Mouse (Mus musculus) granulocyte monocyte progenitor cell, adult 5-6 weeks (primary cell): ENCODE results near the gene Ccr1. TPM values are rescaled to one million over a fixed set of nuclear protein-coding genes. Genes with fewer than 3 reads are reported as not detected.
"Not testable (repeated sequence)": the region's sequence is repeated elsewhere in the genome, so short reads cannot be mapped to it uniquely, and the experiment has no call there.

Experiments used
- ATAC-seq: replicated peaks from 2 replicates; pipeline ENCODE4 v1.8.0; 2016; ENCODE audit warnings: mild to moderate bottlenecking, moderate TSS enrichment, inconsistent platforms; ENCODE audit not compliant: poor library complexity, severe bottlenecking
- total RNA-seq, 2 experiments: library from RNA; stranded (forward) in 1 of 2; stranded (reverse) in 1 of 2; fragments of 200-712, 200-1000 nt in 1 of 2; fragments of >200 nt in 1 of 2; fragmentation: Nextera tagmentation in 1 of 2; gene quantifications; 2 replicates each; pipeline ENCODE4 v1.2.3; 2014 to 2017

Ccr1 gene
- total RNA-seq, 2 experiments from 2014 or later: 3.8 to 5.6 TPM

DNA sequence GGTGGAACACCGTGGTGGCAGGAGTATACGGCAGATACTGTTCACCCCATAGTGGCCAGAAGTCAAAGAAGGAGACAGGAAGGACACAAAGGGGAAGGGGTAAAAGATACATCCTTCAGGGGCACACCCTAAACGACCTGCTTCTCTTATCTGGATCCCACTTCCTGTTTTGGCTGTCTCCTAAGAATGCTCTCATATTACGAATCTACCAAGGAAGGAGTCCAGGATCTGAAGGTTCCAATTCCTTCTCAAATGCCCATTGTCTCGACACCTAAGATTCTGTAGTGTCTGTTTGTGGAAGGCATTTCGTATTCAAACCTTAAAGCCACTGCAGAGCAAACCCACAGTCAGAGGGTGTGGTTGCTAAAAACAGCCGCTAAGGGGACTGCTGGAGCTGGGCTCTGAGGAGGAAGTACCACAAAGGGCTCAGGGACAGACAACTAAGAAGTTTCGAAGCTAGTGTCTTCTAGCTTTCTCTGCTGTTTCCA, 39.7 kb downstream of the Ccr1 start:
- peak; percentile 17 for ATAC-seq

DNA sequence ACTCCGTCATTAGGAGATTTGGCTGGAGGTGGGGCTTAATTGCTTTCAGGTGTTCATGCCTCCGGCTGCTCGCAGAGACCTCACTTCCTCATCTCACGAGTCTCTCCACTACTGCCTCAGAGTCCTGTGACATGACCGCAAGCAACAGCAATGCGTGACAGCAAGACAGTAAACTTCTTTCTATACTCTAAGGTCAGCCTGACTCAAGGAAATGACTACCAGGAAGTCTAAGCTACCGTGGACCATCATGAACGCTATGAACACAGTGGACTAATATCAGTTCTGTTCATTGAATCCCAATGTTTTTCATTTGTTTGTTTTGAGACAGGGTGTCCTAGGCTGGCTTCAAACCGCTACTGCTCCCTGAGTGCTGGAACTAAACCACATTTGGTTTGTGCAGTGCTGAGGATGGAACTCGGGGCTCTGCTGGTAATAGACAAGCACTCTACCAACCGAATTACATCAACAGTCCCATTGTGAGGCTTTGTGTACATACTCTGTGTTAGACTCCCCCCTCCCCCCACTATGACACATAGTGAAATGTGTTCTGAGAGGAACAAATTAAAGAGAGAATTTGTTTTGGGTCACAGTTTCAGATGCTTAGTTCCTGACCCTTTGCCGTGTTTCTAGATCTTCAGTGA, 40.3 kb downstream of the Ccr1 start:
- ATAC-seq: peak; percentile 21

DNA sequence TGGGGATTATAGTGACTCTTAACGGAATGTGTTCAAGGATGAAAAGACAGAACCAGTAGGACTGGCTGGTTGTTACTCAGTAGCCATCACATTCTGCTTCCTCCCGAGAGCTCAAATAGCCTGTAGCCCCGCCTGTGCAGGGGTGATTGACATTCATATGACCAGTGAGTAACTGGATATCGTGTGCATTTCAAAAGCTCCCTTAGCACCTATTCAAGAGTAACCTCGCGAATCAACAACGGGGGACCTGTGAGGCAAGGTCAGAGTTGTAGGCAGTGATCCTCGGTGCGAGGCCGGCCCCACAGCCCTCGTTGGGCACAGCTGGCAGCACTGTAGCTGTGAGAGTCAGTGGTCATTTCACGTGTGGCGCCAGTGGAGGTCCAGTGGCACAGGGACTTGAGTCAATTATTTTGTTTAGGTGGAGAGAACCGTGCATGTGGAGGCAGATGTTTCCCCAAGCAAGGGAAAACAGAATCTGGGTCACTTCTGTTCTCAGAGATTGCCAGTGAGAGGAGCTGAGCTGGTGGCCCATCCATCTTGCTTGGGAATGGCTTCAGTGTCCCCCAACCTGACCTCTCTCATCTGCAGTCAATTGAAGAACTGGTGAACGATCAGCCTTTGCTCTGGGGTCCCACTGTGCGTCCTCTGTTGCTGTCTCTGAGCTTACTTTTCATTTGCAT, 41.1 kb downstream of the Ccr1 start:
- ATAC-seq: no peak

DNA sequence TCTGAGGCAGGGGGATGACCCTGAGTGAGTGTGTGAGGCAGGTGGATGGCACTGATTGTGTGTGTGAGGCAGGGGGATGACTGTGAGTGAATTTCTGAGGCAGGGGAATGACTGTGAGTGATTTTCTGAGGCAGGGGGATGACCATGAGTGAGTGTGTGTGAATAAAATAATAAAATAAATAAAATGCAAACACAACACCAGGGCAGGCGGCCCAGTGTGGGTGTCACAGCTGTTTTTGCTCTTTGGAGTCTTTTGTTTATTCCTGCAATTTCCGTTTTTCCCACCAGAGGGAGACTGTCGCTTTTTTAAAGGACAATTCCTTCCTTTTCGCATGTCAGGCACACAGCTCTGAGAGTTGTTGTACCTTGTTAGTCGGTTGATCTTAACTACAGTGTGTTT, 42.5 kb downstream of the Ccr1 start:
- not testable (repeated sequence) for ATAC-seq

DNA sequence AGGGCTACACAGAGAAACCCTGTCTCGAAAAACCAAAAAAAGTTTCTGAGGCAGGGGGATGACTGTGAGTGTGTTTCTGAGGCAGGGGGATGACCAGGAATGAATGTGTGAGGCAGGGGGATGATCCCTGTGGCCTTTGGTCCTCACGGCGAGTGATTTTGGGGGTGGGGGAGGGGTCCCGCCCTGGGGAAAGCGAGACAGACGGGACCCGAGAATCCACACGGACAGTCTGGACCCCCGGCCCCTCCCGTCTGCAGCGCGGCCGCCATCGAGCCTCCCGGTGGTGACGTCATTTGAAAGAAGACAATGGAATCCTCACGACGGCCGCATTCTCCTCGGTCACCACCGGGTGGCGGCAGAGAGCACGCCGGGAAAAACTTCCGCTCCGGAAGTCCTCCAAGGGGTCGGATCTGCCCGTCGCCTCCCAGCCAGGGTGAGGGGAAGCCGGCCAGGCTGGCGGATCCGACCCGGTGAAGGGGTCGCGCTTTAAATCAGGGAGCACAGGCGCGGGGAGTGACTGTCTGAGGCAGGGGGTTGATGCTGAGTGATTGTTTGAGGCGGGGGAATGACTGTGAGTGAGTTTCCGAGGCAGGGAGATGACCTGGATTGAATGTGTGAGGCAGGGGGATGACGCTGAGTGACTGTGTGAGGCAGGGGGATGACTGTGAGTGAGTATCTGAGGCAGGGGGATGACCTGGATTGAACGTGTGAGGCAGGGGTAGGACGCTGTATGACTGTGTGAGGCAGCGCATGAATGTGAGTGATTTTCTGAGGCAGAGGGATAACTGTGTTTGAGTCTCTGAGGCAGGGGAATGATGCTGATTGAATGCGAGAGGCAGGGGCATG, 43.2 kb downstream of the Ccr1 start:
- ATAC-seq: peak; percentile 38

DNA sequence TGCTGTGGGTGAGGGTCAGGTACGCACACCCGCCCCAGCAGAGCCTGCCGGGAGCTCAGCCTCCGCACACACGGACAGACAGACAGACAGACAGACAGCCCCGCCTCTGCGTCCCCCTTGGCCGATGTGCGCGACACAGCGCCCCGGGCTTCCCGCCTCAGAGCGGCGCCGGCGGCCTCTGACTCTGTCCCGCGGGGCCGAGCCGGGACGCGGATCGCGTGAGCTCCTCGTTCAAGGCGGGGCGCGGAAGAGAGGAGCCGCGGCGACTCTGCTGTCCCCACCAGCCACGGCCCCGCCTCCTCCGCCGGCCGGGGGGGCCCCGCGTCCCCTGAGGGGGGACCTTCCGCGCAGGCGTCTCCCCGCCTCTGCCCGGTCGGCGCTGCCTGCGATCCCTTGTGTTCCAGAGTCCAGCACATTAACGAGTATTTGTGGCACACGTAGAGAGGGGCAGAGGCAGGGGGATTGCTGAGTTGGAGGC, 43.9 kb downstream of the Ccr1 start:
- peak; percentile 39 for ATAC-seq

DNA sequence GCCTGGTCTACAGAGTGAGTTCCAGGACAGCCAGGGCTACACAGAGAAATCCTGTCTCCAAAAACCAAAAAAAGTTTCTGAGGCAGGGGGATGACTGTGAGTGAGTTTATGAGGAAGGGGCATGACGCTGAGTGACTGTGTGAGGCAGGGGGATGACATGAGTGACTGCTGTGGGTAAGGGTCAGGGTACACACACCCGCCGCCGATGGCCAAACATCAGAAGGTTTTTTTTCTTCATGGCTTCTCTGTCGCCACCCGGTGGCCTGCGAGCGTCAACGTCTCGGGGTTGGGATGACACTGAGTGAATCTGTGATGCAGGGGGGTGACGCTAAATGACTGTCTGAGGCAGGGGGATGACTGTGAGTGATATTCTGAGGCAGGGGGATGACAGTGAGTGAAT, 44.5 kb downstream of the Ccr1 start:
- ATAC-seq: peak; percentile 21

DNA sequence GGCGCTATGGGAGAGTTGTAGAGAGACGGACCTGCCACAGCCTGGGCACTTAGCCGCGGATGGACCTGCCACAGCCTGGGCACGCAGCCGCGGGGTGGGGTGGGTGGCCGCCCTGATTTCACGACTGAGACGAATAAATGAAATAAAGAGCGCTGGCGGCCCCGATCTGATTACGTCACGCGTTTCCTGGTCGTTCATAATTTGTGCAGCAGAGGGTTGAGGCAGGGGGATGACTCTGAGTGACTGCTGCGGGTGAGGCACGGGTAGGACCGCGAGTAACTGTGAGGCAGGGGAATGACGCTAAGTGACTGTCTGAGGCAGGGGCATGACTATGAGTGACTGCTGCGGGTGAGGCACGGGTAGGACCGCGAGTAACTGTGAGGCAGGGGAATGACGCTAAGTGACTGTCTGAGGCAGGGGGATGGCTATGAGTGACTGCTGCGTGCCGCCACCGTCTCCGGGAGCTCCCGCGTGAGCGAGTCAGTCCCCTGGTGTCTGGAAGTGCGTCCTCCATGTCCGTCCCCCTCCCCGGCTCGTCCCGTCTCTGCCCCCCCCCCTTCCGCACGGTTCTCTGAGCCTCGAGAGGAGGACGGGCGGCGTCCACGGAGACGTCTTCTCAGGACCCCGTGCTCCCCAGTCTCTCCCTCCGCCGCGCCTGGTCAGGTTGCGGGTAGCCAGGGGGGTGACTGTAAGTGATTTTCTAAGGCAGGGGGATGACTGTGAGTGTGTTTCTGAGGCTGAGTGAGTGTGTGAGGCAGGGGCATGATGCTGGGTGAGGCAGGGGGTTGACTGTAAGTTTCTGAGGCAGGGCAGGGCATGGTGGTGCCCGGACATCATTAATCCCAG, 45.1 kb downstream of the Ccr1 start:
- peak; percentile 15 for ATAC-seq

Other genes starting within 250 kb of the Ccr1 start
- not detected in 2 replicates for gene Cxcr6, start 162.2 kb downstream of the Ccr1 start, total RNA-seq (2014; fragmentation: Nextera tagmentation)
- not detected in 2 replicates for gene Cxcr6, start 162.2 kb downstream of the Ccr1 start, total RNA-seq (2017)
- gene Fyco1, start 116.8 kb downstream of the Ccr1 start, total RNA-seq (2014; fragmentation: Nextera tagmentation): 19.1 and 28.6 TPM in 2 replicates
- 10.7 and 15.1 TPM in 2 replicates for gene Fyco1, start 116.8 kb downstream of the Ccr1 start, total RNA-seq (2017)
- gene Xcr1, start 106.7 kb downstream of the Ccr1 start, total RNA-seq (2014; fragmentation: Nextera tagmentation): not detected in 2 replicates
- 0.13 TPM in 1 of 2 replicates, not detected in the other for gene Xcr1, start 106.7 kb downstream of the Ccr1 start, total RNA-seq (2017)
- not detected in 2 replicates for gene Ccr1l1, start 9.7 kb upstream of the Ccr1 start, total RNA-seq (2014; fragmentation: Nextera tagmentation)
- gene Ccr1l1, start 9.7 kb upstream of the Ccr1 start, total RNA-seq (2017): not detected in 2 replicates
- gene Ccr3, start 53.3 kb upstream of the Ccr1 start, total RNA-seq (2014; fragmentation: Nextera tagmentation): not detected in 2 replicates
- 0.36 and 0.73 TPM in 2 replicates for gene Ccr3, start 53.3 kb upstream of the Ccr1 start, total RNA-seq (2017)
- 77.9 and 81.0 TPM in 2 replicates for gene Ccr2, start 133.3 kb upstream of the Ccr1 start, total RNA-seq (2014; fragmentation: Nextera tagmentation)
- gene Ccr2, start 133.3 kb upstream of the Ccr1 start, total RNA-seq (2017): 132 and 146 TPM in 2 replicates
- 0.04 and 2.4 TPM in 2 replicates for gene Ccr5, start 152.9 kb upstream of the Ccr1 start, total RNA-seq (2014; fragmentation: Nextera tagmentation)
- gene Ccr5, start 152.9 kb upstream of the Ccr1 start, total RNA-seq (2017): 0.31 and 0.34 TPM in 2 replicates